Mouse (Mus musculus) kidney, postnatal 25 days (tissue): ENCODE results near the gene Nrp2.

Experiments
- DNase-seq, 2 experiments: peaks; one replicate each; pipeline ENCODE4 v3.0.0; 2021; ENCODE audit warnings: mixed read lengths in 2 of 2

Nrp2 gene

DNA sequence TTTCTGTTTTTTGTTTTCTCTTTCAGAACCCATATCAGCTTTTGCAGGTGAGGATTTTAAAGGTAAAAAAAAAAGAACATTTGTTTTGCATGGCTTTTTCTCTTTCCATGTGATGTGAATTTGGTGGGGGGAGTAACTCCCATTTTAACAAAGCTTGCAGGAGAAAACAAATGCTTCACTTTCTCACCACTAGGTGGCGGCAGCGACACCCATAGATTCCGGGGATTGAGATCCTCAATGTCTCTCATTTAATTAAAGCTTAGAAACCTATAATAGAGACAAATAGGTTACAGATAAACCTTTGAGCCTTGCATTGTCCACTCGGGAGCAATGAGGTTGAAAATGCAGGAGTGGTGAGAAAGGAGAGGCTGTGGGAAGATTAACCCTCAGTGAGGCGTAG lies 83.2 kb downstream of the Nrp2 start:
- DNase-seq: peak in 1 of 2 experiments; percentile 81

DNA sequence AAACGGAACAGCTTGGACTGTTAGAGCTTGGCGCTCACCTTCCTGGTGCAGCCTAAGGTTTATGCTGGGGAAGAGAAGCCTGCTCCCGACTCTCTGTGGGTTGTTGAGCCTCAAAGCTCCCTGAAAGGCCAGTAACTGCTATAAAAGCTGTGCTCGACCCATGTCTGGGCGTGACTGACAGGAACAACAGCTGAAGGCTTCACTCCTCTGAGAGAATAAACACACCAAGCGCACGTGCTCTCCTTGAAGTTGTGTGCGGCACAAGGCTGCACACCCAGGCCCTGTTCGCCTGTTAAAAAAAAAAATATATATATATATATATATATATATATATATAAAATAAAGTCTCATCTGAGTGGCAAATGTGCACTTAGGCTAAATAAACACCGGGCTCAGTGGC lies 84.5 kb downstream of the Nrp2 start:
- no peak for DNase-seq

DNA sequence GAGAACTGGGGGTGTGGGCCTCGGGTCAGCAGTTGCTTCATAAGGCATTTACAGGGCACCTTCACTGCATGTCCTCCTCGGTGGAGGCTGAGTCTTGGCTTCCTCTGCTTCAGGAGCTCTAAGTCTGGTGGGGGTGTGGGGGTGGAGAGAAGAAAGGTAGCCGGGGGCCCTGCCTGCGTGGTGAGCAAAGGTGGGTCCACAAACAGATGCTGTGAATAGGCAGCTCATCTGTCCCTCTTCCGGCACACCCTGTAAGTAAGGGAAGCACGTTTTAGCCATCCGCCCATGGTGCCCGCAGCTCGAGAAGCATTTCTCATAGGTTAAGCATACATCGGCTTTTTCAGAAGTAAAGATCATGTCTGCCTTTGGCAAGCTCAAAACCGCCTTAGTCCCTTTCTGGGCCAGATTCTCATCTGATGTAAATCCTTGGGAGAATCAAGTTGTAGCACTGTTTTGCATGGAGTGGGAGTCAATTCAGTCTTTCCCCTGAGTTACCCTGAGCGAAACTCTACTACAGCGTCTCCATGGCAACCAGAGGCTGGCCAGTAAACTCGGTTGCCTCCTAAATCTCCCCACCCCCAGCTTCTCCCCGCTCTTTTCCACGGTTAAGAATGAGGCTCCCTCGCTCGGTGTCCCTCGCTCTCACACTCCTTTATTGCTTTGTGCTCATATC lies 91.3 kb downstream of the Nrp2 start:
- DNase-seq: peak in 1 of 2 experiments; percentile 27

DNA sequence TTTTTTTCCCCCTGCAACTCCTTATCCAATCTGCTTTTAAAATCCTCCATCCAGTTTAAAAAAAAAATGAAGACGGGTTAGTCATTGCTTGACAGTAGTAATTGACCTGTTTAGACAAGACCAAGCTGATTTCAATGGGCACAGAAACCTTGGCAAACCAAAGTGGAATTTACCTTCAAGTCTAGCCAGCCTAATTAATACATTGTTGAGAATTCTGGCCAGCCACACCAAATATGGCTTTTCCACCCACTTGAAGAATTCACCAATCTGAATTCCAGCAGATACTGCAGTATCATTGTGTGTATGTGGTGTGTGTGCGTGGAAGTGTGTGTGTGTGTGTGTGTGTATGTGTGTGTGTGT lies 91.8 kb downstream of the Nrp2 start:
- no peak for DNase-seq

DNA sequence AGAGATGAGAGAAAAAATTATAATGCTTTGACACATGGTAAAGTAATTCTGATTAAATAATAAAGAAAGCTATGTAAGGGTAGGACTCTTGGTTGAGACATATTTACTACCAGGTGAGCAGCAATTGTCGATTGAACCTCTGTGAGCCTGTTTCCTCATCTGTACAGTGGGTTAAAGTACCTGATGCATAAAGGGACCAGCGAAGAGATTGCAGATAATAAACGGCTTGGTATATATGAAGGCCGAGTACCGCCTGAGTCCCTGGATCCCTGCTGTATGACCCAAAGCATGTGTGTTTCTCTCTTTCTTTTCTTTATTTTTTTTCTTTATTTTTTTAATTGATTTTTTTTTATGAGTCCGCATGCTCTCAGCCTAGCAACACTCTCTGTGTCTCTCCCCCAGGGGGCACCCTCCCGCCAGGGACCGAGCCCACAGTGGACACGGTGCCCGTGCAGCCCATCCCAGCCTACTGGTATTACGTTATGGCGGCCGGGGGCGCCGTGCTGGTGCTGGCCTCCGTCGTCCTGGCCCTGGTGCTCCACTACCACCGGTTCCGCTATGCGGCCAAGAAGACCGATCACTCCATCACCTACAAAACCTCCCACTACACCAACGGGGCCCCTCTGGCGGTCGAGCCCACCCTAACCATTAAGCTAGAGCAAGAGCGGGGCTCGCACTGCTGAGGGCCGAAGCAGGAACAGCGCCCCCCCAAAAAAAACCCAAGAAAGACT lies 92.4 kb downstream of the Nrp2 start:
- peak; percentile 77 to 82 for DNase-seq

DNA sequence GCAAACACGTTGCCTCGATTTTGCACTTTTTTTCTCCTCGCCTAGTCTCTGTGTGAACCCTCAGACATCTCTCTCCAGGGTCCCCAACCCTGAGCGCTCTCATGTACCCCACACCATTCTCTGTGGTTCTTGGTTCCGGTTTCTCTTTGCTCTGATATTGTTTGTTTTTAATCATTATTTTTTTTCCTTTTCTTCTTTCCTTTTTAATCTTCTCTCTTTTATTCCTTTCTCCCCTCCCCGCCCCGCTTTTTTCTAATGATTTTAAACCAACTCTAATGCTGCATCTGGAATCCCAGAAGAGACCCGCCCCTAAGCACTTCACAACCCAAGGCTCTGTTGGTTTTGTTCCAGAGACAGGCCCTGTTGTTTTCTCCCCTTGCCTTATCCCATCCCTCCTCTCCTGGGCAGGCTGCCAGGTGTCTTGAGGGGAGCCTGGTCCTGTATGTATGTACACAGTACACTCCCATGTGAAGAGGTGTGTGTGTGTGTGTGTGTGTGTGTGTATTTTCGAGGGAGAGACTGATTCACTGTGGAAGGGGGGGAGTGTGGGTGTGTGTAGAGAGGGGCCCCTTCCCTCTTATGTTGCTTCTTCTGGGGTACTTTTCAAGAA lies 93.1 kb downstream of the Nrp2 start:
- peak in 1 of 2 experiments; percentile 29 for DNase-seq

DNA sequence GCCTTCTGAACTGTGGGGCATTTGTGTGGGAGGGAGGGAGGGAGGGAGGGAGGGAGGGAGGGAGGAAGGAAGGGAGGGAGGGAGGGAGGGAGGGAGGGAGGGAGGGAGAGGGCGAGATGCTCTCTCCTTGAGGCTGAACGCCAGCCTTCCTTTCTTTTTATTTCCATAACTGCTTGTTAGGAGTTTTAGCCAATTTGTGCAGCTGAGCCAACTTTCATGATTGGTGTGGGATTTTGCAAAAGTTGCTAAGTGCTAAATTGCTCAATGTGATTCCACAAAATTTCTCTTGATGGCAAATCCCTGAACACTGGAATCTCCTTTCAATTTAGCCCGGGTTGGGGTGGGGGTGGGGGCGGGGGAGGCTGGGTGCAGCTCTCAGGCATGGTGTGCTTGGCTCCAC lies 96.3 kb downstream of the Nrp2 start:
- no peak for DNase-seq

DNA sequence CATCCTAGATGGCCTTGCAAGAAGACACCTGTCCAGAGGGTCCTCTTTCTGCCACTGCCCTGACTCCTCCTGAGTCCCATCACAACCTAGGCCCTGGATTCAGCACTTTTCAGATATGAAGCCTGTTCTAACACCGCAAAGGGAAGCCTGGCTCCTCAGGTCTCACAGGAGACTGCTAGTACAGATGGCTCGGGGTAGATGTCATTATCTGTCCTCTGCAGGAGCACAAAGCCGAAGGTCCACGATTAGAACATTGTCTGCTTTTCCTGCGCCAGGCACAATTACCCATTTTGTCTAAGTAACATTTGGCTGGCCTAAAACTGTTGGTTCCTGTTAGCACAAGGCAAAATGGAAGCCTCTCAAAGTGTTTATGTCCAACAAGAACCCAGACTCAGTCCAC lies 97.3 kb downstream of the Nrp2 start:
- no peak for DNase-seq

DNA sequence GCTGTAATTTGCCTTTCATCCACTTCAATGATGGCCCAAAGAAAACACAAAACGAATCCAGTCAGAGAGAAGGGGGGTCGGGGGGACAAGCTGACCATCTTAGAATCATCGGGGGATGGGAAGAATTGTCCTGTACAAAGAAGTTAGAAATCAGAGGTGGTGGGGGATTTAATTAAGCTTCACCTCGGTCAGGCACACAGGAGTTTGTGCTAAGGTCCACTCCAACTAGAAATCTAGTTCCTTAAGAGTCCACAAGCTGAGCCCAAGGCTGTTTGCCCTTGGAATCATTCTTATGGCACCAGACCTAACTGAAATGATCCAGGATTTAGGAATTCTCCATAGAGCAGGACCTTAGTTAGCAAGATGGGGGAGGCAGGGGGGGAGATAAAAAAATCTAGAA lies 98.3 kb downstream of the Nrp2 start:
- no peak for DNase-seq

DNA sequence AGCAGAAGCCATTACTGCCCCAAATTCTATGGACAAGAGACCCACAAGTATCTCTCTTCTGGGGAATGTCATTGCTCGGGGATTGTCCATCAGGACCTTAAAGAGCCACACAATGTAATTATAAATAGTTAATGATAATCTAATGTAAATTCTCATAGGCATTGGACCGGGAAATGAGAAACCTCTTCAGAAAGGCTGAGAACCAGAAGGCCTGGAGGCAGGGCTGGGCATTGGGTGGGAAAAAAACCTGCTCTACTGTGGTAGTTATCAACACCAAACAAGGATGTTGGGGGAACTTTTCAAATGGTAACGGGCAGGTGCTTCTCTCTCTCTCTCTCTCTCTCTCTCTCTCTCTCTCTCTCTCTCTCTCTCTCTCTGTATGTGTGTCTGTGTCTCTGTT lies 98.8 kb downstream of the Nrp2 start:
- no peak for DNase-seq

DNA sequence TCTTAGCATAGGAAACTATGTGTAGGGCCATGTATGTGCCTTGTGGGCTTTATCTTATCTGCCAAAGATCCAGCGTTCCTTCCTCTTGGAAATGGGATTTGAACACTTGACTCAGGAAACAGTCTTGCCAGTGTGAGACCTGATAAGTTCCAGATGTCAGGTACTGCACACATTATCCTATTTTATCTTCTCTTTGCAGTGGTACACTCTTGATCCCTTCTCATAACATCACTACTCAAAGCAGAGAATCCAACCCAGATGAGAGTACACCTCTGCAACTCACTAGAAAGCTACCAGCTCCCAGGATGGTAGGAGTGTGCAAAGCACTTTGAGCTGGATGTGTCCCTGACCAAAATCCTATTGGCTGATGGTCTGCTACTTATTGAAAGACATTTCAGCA lies 100.5 kb downstream of the Nrp2 start:
- DNase-seq: no peak

DNA sequence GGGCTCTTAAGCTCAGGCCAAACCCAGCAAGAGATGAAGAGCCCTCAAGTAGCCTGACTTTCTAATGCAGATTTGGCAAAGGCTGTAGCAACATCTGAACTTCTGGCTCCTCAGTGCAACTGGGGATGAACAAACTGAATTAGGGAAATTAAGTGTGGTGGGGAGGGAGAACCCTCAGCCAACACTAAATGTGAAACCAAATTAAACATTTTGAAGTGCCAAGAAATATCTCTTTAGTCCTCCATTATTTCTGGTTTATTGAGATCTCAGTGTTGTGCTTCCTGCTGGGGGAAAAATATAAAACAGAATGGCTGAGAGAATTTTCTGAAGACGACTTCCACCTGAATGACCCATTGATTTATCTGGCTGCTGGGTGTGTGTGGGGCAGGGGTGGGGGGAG lies 102.9 kb downstream of the Nrp2 start:
- no peak for DNase-seq

DNA sequence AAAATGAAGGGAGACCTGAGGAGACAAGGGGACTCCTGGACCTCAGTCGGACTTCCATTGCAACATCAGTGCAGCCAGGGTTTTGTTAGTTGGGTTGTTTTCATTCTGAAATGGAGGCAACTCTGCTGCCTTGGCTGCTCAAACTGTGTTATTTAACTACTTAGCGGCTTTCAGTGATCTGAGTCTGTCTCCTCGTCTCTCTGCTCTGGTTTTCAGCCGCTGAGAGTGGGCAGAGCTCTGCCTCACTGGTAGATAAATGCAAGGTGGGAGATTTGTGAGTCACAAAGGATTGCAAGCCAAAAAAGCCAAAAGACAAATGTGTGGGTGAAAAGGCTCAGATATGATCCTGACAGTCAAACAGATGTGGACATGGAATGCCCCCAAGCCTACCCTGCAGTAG lies 105.3 kb downstream of the Nrp2 start:
- DNase-seq: no peak

DNA sequence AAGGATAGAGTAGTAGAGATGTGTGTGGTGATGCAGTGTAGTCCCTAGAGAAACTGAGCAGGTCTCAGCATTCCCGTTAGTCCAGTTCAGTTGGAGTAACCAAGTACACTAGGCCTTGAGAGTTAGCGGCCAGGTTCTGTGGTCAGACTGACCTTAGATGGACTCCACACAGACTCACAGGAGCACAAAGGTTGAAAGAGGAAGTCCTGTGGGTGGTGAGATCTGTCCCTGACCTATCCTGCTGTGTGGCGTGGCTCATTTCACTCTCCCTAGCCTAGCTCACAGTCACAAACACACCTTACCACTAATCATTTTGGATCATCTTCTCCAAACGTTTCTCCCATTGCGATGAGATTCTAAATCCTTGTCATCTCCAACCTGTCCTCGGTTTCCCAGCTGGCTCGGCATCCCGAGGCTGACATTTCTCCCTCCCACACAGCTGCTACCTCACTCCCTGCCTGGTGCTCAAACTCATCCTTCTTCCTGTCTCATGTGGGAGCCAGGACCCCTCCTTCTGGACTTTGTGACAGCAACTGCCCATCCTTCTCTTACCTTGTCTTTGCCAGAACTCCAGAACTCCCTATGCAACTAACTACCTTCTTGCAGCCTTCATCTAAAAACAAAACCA lies 106.6 kb downstream of the Nrp2 start:
- DNase-seq: no peak

DNA sequence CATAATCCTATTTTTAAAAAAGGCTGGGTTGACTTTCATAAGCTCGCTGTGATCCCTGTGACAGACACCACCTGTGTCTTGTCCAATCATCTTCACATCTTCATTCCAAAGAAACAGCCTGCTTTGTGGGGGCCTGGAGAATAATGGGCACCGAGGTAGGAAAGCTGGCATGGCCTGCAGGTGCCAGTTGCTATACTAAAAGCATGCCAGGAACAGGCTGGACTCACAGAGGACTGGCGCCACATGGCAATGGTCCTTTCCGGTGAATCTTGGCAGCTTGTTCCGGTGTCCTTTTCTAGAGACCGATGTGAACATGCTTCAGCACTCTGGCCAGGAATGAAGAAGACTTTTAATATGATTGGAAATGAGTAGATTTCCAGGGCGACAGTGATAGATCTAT lies 108.1 kb downstream of the Nrp2 start:
- peak in 1 of 2 experiments; percentile 47 for DNase-seq

DNA sequence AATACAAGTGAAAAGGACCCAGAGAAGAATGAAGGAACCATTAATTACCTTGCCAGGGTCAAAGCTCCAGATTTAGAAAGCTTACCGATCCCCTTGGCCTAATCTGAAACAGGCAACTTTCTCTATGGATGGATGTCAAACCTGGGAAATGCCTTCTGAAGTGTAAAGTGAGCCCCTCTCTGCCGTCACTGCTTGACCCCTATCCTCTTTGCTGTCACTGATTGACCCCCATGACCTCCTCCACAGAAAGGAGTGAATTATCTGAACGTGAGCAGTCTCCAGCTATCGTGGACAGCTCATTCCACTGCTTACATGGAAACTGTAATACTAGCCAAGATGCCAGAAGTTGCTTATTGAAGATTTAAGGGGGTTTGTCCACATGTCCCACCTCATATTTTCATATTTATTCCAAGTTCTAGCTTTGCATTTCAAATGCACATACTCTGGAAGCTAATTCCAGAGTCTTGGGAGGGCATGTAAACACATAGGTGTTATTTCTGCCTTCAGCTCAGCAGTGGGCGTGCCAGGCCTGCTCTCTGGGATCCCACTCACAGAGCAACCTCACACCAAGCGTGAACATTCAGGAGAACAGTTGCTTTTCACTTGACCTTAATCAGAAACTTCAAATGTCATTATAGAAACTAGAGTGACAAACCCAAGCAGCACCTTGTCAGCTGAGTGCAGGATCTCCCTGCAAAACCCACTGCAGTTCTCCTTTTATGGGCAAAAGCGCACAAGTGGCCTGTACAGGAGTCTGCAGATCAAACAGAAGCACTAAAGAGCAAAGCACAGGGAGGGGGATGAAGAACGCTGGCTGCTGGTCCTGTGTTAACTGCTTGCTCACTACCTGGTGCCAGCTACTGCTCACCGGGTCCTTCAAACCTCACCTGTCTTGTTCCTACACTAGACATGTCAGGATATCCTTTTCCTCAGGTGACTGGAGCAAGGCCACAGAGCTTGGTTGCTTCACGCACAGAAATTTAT lies 109.9 kb downstream of the Nrp2 start:
- DNase-seq: no peak

DNA sequence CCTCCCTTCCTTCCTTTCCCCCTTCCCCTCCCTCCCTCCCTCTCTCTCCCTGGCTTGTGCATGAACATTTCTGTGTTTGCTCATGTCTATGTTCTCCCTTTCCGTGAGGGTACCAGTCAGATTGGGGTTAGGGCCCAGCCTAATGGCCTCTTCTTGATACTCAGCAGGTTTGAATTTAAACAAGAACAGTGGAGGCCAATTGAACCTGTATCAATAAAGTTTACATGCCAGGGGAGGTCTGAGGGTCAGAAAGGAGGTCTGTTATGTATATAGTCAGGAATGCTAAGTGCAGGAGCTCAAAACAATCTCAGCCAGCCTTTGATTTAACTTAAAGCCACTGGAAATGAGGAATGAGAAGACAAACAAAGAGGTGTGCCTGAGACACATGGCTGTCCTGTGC lies 110.9 kb downstream of the Nrp2 start:
- no peak for DNase-seq

DNA sequence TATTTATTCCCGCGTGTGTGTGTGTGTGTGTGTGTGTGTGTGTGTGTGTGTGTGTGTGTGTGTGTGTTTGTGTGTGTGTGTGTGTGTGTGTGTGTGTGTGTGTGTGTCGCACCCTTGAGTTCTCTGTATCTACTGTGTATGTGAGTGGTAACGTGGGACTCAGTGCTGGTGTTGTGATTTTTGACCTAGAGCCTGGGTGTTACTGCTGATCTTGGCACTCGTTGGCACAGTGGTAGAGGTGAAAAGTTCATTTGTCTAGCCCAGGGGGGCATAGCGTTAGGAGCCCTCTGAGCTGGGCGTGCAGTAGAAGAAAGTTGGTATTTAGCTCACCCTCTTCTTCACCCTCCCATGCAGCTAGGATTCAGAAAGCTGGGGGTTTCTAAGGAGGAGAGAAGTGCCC lies 114.5 kb downstream of the Nrp2 start:
- no peak for DNase-seq

DNA sequence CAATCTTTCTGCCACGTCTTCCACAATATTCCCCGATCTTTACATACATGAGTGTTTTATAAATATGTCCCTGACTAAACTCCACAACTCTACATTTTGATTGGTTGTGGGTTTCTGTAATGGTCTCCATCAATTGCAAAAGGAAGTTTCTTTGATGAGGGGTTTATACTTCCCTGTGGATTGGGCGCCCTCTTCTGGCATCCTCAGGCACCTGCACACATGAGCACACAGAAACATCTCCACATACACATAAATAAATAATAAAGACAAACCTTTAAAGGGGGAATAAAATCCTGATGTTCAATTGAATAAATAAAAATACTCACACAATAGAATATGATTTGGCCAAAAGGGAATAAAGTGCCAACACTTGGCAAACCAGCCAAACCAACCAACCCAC lies 117.1 kb downstream of the Nrp2 start:
- DNase-seq: peak in 1 of 2 experiments; percentile 29

DNA sequence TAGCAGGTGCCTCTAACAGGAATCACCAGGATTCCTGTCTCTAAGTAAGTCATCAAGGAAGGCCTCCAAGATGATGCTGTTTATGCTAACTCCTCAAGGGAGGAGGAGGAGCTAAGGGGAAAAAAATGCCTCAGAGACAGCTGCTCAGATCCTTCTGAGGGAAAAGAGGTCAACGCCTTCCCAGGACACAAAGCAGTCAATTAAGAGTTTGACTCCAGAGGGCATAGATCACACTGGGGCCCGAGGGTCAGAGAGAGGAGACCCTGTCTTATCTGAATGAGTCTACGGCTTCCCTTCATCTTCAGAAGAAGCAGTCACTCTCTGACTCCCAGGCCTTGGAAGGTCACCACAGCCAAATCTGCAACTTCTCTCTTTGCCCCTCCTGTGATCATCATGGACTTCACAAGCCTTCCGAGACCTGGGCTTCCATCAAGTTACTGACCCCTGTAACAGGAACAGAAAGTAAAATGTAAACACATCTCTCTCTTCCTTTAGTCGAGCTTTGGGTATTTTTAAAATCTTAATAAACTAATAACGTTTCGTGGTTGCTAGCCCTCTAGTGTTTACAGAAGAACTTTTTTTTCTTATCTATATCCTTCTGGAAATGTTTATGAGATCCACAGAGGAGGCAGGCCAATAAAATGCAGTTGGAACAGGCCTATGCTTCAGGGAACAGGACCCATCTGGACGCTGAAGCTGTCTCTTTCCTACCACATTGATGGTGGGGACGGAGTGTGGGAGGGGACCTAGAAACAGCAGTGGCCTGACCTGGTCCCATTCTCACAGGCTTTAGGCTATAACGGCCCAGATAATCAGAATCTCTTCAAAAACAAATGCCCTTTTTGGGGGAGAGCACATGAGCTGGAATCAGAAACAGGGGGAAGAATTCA lies 118.7 kb downstream of the Nrp2 start:
- DNase-seq: peak; percentile 18 to 49

DNA sequence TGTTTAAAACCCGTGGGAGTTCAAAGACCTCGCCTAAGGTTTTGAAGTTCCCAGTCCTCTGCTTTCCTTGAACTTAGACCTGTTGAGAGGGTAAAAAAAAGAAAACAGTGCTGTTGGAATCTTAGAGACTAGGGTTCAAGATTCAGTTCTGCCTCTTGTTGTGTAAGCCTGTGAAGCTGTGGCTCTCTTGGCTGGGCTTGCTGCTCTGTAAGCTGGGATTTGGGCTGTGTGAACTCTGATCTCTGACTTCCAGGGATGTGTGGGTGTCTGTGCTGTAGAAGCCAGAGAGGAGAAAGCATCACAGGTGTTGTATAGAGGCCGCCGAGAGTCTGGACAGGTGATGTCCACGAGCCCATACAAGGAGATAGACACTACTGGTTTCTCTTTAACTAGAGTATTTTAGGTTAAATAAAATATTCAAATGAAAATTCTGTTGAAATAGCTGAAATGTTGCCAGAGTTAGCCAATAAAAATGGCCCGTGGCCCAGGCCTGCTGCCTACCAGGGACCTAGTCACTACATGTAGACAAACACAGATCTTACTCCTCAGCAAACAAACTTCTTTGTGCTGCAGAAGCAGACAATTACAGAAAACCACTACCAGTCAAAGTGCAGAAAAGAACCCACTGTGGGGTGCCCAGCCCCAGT lies 120.6 kb downstream of the Nrp2 start:
- DNase-seq: peak; percentile 40 to 63
